Mouse (Mus musculus): ENCODE results near the gene Ly86. TPM values are rescaled to one million over a fixed set of nuclear protein-coding genes. Genes with fewer than 3 reads are reported as not detected.

The Ly86 gene
- polyA plus RNA-seq, 1 experiment from 2014 or later: 7.6 TPM

GRCm38 (mm10) chr13:37330971-37331370 is 14.0 kb upstream of the Ly86 start:
- no peak for ATAC-seq (ENCODE audit: low FRiP score)
- Histone ChIP-seq H3K4me2 (replicated peaks) (no peak overlapping the region), H3K9me3 (replicated peaks) (no peaks in the 10 kb centered on the region), H3K27ac (no peak overlapping the region), H3K4me3 (no peak overlapping the region), H3K9ac (no peak overlapping the region), H3K27me3 (no peaks in the 10 kb centered on the region), H3K4me1 (no peaks in the 10 kb centered on the region), H3K36me3 (no peaks in the 10 kb centered on the region)
- 86% methylated on average over 4 of the region's 4 CpGs for WGBS

- 87% methylated on average over 4 of the region's 4 CpGs for WGBS
These were observed 12.0 kb upstream of the Ly86 start for GRCm38 (mm10) chr13:37332779-37333543.

GRCm38 (mm10) chr13:37333544-37333870 is 11.5 kb upstream of the Ly86 start:
- H3K27ac ChIP-seq: no peak overlapping the region
- H3K4me1 ChIP-seq: no peaks in the 10 kb centered on the region
- no peak overlapping the region for H3K4me3 ChIP-seq
- WGBS: 90% methylated on average over 1 of the region's 1 CpGs
- H3K9ac ChIP-seq: no peak overlapping the region
- H3K36me3 ChIP-seq: no peaks in the 10 kb centered on the region
- H3K27me3 ChIP-seq: no peaks in the 10 kb centered on the region
- no peak for ATAC-seq (ENCODE audit: low FRiP score)
- H3K9me3 ChIP-seq (replicated peaks): no peaks in the 10 kb centered on the region
- H3K4me2 ChIP-seq (replicated peaks): no peak overlapping the region

More at GRCm38 (mm10) chr13:37332779-37333543, 12.0 kb upstream of the Ly86 start:
- ATAC-seq (ENCODE audit: low FRiP score): no peak
- Histone ChIP-seq H3K36me3 (no peaks in the 10 kb centered on the region), H3K4me3 (no peak overlapping the region), H3K9ac (no peak overlapping the region), H3K9me3 (replicated peaks) (no peaks in the 10 kb centered on the region), H3K27me3 (no peaks in the 10 kb centered on the region), H3K4me2 (replicated peaks) (no peak overlapping the region), H3K27ac (no peak overlapping the region), H3K4me1 (no peaks in the 10 kb centered on the region)

- no peak for ATAC-seq (ENCODE audit: low FRiP score)
- Histone ChIP-seq H3K27me3 (no peaks in the 10 kb centered on the region), H3K36me3 (no peaks in the 10 kb centered on the region), H3K4me2 (replicated peaks) (no peak overlapping the region), H3K27ac (no peak overlapping the region), H3K4me3 (no peak overlapping the region), H3K9me3 (replicated peaks) (no peaks in the 10 kb centered on the region), H3K9ac (no peak overlapping the region), H3K4me1 (no peaks in the 10 kb centered on the region)
- WGBS: 88% methylated on average over 4 of the region's 4 CpGs
These were observed 7.7 kb upstream of the Ly86 start for GRCm38 (mm10) chr13:37337269-37337668.

- Histone ChIP-seq H3K4me3 (no peak overlapping the region), H3K4me1 (no peaks in the 10 kb centered on the region), H3K9ac (no peak overlapping the region), H3K4me2 (replicated peaks) (no peak overlapping the region), H3K36me3 (no peaks in the 10 kb centered on the region), H3K27me3 (no peaks in the 10 kb centered on the region), H3K27ac (no peak overlapping the region), H3K9me3 (replicated peaks) (no peaks in the 10 kb centered on the region)
- no peak for ATAC-seq (ENCODE audit: low FRiP score)
- 82% methylated on average over 7 of the region's 7 CpGs for WGBS
These were observed 7.1 kb upstream of the Ly86 start for GRCm38 (mm10) chr13:37337871-37338270.

- Histone ChIP-seq H3K9me3 (replicated peaks) (no peaks in the 10 kb centered on the region), H3K27ac (no peak overlapping the region), H3K4me3 (no peak overlapping the region), H3K4me1 (no peaks in the 10 kb centered on the region), H3K4me2 (replicated peaks) (no peak overlapping the region), H3K36me3 (no peaks in the 10 kb centered on the region), H3K27me3 (no peaks in the 10 kb centered on the region), H3K9ac (no peak overlapping the region)
- ATAC-seq (ENCODE audit: low FRiP score): no peak
- 88% methylated on average over 1 of the region's 1 CpGs for WGBS
These were observed 2.2 kb upstream of the Ly86 start for GRCm38 (mm10) chr13:37342804-37343203.

- H3K27ac ChIP-seq: no peak overlapping the region
- 87% methylated on average over 10 of the region's 10 CpGs for WGBS
- no peak overlapping the region for H3K4me2 ChIP-seq (replicated peaks)
- H3K4me3 ChIP-seq: no peak overlapping the region
- no peak overlapping the region for H3K9ac ChIP-seq
- H3K4me1 ChIP-seq: no peaks in the 10 kb centered on the region
- no peaks in the 10 kb centered on the region for H3K9me3 ChIP-seq (replicated peaks)
- no peak for ATAC-seq (ENCODE audit: low FRiP score)
- H3K36me3 ChIP-seq: no peaks in the 10 kb centered on the region
- no peaks in the 10 kb centered on the region for H3K27me3 ChIP-seq
These were observed 815 bp downstream of the Ly86 start for GRCm38 (mm10) chr13:37345823-37346222.

GRCm38 (mm10) chr13:37347871-37348595 is 3.0 kb downstream of the Ly86 start:
- no peak overlapping the region for H3K9ac ChIP-seq
- H3K4me3 ChIP-seq: no peak overlapping the region
- no peaks in the 10 kb centered on the region for H3K4me1 ChIP-seq
- H3K9me3 ChIP-seq (replicated peaks): no peaks in the 10 kb centered on the region
- no peak overlapping the region for H3K27ac ChIP-seq
- no peak overlapping the region for H3K4me2 ChIP-seq (replicated peaks)
- ATAC-seq (ENCODE audit: low FRiP score): no peak
- no peaks in the 10 kb centered on the region for H3K27me3 ChIP-seq
- no peaks in the 10 kb centered on the region for H3K36me3 ChIP-seq
- 88% methylated on average over 8 of the region's 8 CpGs for WGBS

- no peaks in the 10 kb centered on the region for H3K9me3 ChIP-seq (replicated peaks)
- H3K4me2 ChIP-seq (replicated peaks): no peak overlapping the region
- H3K27me3 ChIP-seq: no peaks in the 10 kb centered on the region
- H3K4me1 ChIP-seq: no peaks in the 10 kb centered on the region
- H3K9ac ChIP-seq: no peak overlapping the region
- ATAC-seq (ENCODE audit: low FRiP score): no peak
- no peak overlapping the region for H3K4me3 ChIP-seq
- 90% methylated on average over 5 of the region's 5 CpGs for WGBS
- H3K27ac ChIP-seq: no peak overlapping the region
- no peaks in the 10 kb centered on the region for H3K36me3 ChIP-seq
These were observed 4.0 kb downstream of the Ly86 start for GRCm38 (mm10) chr13:37349051-37349450.

GRCm38 (mm10) chr13:37353016-37353415 is 8.0 kb downstream of the Ly86 start:
- no peak overlapping the region for H3K4me3 ChIP-seq
- H3K27ac ChIP-seq: no peak overlapping the region
- H3K4me2 ChIP-seq (replicated peaks): no peak overlapping the region
- no peaks in the 10 kb centered on the region for H3K27me3 ChIP-seq
- no peak for ATAC-seq (ENCODE audit: low FRiP score)
- WGBS: 85% methylated on average over 2 of the region's 2 CpGs
- H3K4me1 ChIP-seq: no peaks in the 10 kb centered on the region
- H3K36me3 ChIP-seq: no peaks in the 10 kb centered on the region
- no peak overlapping the region for H3K9ac ChIP-seq
- no peaks in the 10 kb centered on the region for H3K9me3 ChIP-seq (replicated peaks)

GRCm38 (mm10) chr13:37353868-37354267 is 8.9 kb downstream of the Ly86 start:
- Histone ChIP-seq H3K9me3 (replicated peaks) (no peaks in the 10 kb centered on the region), H3K4me1 (no peaks in the 10 kb centered on the region), H3K9ac (no peak overlapping the region), H3K36me3 (no peaks in the 10 kb centered on the region), H3K27me3 (no peaks in the 10 kb centered on the region), H3K4me2 (replicated peaks) (no peak overlapping the region), H3K27ac (no peak overlapping the region), H3K4me3 (no peak overlapping the region)
- no peak for ATAC-seq (ENCODE audit: low FRiP score)
- 68% methylated on average over 4 of the region's 4 CpGs for WGBS

- no peak for ATAC-seq (ENCODE audit: low FRiP score)
- no peak overlapping the region for H3K4me3 ChIP-seq
- no peaks in the 10 kb centered on the region for H3K4me1 ChIP-seq
- no peaks in the 10 kb centered on the region for H3K36me3 ChIP-seq
- H3K27ac ChIP-seq: no peak overlapping the region
- no peak overlapping the region for H3K9ac ChIP-seq
- no peaks in the 10 kb centered on the region for H3K27me3 ChIP-seq
- 96% methylated on average over 4 of the region's 4 CpGs for WGBS
- no peaks in the 10 kb centered on the region for H3K9me3 ChIP-seq (replicated peaks)
- H3K4me2 ChIP-seq (replicated peaks): no peak overlapping the region
These were observed 9.4 kb downstream of the Ly86 start for GRCm38 (mm10) chr13:37354432-37354831.

All from hindbrain, embryonic 12.5 days (tissue).